Mouse (Mus musculus) lung, postnatal 0 days (tissue): ENCODE measurements around the gene Arsg.

Experiments
- CTCF ChIP-seq: IDR thresholded peaks from 2 replicates; pipeline ENCODE4 v1.5.1; 2016; ENCODE audit warnings: antibody characterized with exemption, mild to moderate bottlenecking
- EP300 ChIP-seq: IDR thresholded peaks from 2 replicates; pipeline ENCODE4 v1.6.1; 2016; ENCODE audit warnings: antibody characterized with exemption, mild to moderate bottlenecking, control low read depth

- no peak for TF ChIP-seq CTCF
- TF ChIP-seq EP300 = no peak
Observed at GRCm38 (mm10) chr11:109586424-109586823, 113.2 kb downstream of the Arsg start.
